Mouse (Mus musculus) heart, postnatal 25 days (tissue): ENCODE measurements around the gene Gm7030. TPM values are rescaled to one million over a fixed set of nuclear protein-coding genes. Genes with fewer than 3 reads are reported as not detected.
"Not testable (repeated sequence)": the region's sequence is repeated elsewhere in the genome, so short reads cannot be mapped to it uniquely, and the experiment has no call there.

ENCODE experiments used
- DNase-seq: peaks from one replicate; pipeline ENCODE4 v3.0.0; 2022; ENCODE audit warnings: low spot score
- intact Hi-C: fragments of 180-260 bp; cut with DNase I; formaldehyde crosslinking; loops from one replicate; pipeline ENCODE4 v1.15.1; 2025
- total RNA-seq, 2 experiments: library from RNA; stranded (reverse); gene quantifications; 2 replicates each; pipeline ENCODE4 v1.2.3; 2021

Gm7030 gene
- total RNA-seq, 2 experiments from 2014 or later: not detected

- intact Hi-C loops, DNase-seq: not testable (repeated sequence)
Observed at GRCm38 (mm10) chr17:36091933-36092332, 37.3 kb downstream of the Gm7030 start.

GRCm38 (mm10) chr17:36085976-36086375 lies 43.2 kb downstream of the Gm7030 start:
- intact Hi-C loops: not testable (repeated sequence)

GRCm38 (mm10) chr17:36083870-36084451 lies 45.3 kb downstream of the Gm7030 start:
- no peak for DNase-seq
- intact Hi-C loops: no loop called here

More at GRCm38 (mm10) chr17:36085976-36086375, 43.2 kb downstream of the Gm7030 start:
- DNase-seq: not testable (repeated sequence)

- no peak for DNase-seq
- intact Hi-C loops: no loop called here
Observed at GRCm38 (mm10) chr17:36083266-36083869, 45.9 kb downstream of the Gm7030 start.

GRCm38 (mm10) chr17:36082519-36083232 lies 46.5 kb downstream of the Gm7030 start:
- intact Hi-C loops, DNase-seq: not testable (repeated sequence)

GRCm38 (mm10) chr17:36081901-36082300 lies 47.3 kb downstream of the Gm7030 start:
- DNase-seq, intact Hi-C loops: not testable (repeated sequence)

GRCm38 (mm10) chr17:36060829-36061228 lies 68.4 kb downstream of the Gm7030 start:
- intact Hi-C loops: loop anchor here (10.0 kb wide), 3 partner anchors 74 to 134 kb away; partner anchors contain the start of gene H2-T3

More at GRCm38 (mm10) chr17:36060829-36061228, 68.4 kb downstream of the Gm7030 start:
- peak; percentile 44 for DNase-seq

Other genes starting within 250 kb of the Gm7030 start
- gene Dhx16, start 249.6 kb downstream of the Gm7030 start, total RNA-seq: 10 to 100 TPM; 19.2 to 20.1 TPM
- gene 2310061I04Rik, start 232.0 kb downstream of the Gm7030 start, total RNA-seq: 100 to 1,000 TPM; 112 to 116 TPM
- 1 to 10 TPM; 7.7 TPM for gene Atat1, start 219.3 kb downstream of the Gm7030 start, total RNA-seq
- gene Mrps18b, start 213.0 kb downstream of the Gm7030 start, total RNA-seq: 10 to 100 TPM; 51.7 to 55.3 TPM
- gene Ppp1r10, start 213.0 kb downstream of the Gm7030 start, total RNA-seq: 10 to 100 TPM; 30.4 to 34.5 TPM
- gene Abcf1, start 159.7 kb downstream of the Gm7030 start, total RNA-seq: 10 to 100 TPM; 64.2 to 66.6 TPM
- 10 to 100 TPM; 26.4 to 26.6 TPM for gene Gnl1, start 149.6 kb downstream of the Gm7030 start, total RNA-seq
- 1 to 10 TPM; 3.8 to 4.4 TPM for gene Prr3, start 149.2 kb downstream of the Gm7030 start, total RNA-seq
- gene H2-T24, start 108.9 kb downstream of the Gm7030 start, total RNA-seq: 1 to 10 TPM; 7.4 to 7.5 TPM
- 10 to 100 TPM; 20.2 to 25.6 TPM for gene H2-T23, start 96.6 kb downstream of the Gm7030 start, total RNA-seq
- 1 to 10 TPM; 7.4 to 7.8 TPM for gene H2-T22, start 86.7 kb downstream of the Gm7030 start, total RNA-seq
- not detected for gene Gm6034, start 86.5 kb downstream of the Gm7030 start, total RNA-seq
- 1 to 10 TPM; 2.6 to 2.9 TPM for gene Gm11127, start 71.1 kb downstream of the Gm7030 start, total RNA-seq
- not detected for gene Gm19684, start 7.7 kb downstream of the Gm7030 start, total RNA-seq
- gene Gm8909, start 39.1 kb upstream of the Gm7030 start, total RNA-seq: not detected
- gene H2-T3, start 60.9 kb upstream of the Gm7030 start, total RNA-seq: not detected
- gene Rpp21, start 128.6 kb upstream of the Gm7030 start, total RNA-seq: 10 to 100 TPM; 35.9 to 36.8 TPM
- gene Trim39, start 142.8 kb upstream of the Gm7030 start, total RNA-seq: 1 to 10 TPM; 5.7 to 7.0 TPM
- not detected for gene H2-M10.2, start 157.1 kb upstream of the Gm7030 start, total RNA-seq
- not detected for gene H2-M10.1, start 196.7 kb upstream of the Gm7030 start, total RNA-seq
- gene H2-M10.3, start 239.0 kb upstream of the Gm7030 start, total RNA-seq: not detected